Mouse (Mus musculus) liver, embryonic 16.5 days (tissue): ENCODE measurements around the gene Dpagt1. TPM values are rescaled to one million over a fixed set of nuclear protein-coding genes. Genes with fewer than 3 reads are reported as not detected.
A peak's percentile ranks its signal among the peaks of the same experiment; 100 is the strongest.

Experiments used
- ATAC-seq: fragments of 200-750 bp; cut with Nextera tagmentation; 2 replicates; pipeline ENCODE4 v1.8.0; 2017; ENCODE audit warnings: low read depth, mild to moderate bottlenecking, moderate number of reproducible peaks, moderate library complexity
- H3K27ac ChIP-seq: fragments of 300-500 bp; sonication (generic); 2 replicates; pipeline ENCODE4 v1.5.1; 2014; ENCODE audit warnings: mild to moderate bottlenecking, low read length
- H3K27me3 ChIP-seq: fragments of 300-500 bp; sonication (generic); 2 replicates; pipeline ENCODE4 v1.6.1; 2014; ENCODE audit warnings: low read depth, low read length, mixed read lengths; ENCODE audit not compliant: control insufficient read depth, insufficient read depth
- H3K36me3 ChIP-seq: fragments of 300-500 bp; sonication (generic); 2 replicates; pipeline ENCODE4 v1.6.1; 2014; ENCODE audit warnings: mild to moderate bottlenecking; ENCODE audit not compliant: control insufficient read depth, insufficient read depth
- H3K4me1 ChIP-seq: fragments of 300-500 bp; sonication (generic); 2 replicates; pipeline ENCODE4 v1.6.1; 2014; ENCODE audit warnings: low read depth, low read length, mixed read lengths; ENCODE audit not compliant: control insufficient read depth
- H3K4me2 ChIP-seq: fragments of 300-500 bp; sonication (generic); 2 replicates; pipeline ENCODE4 v1.6.1; 2014; ENCODE audit warnings: low read depth, low read length, mixed read lengths
- H3K4me3 ChIP-seq: fragments of 300-500 bp; sonication (generic); 2 replicates; pipeline ENCODE4 v1.5.1; 2014; ENCODE audit warnings: low read depth, mild to moderate bottlenecking, low read length
- H3K9ac ChIP-seq: fragments of 300-500 bp; sonication (generic); 2 replicates; pipeline ENCODE4 v1.6.1; 2014; ENCODE audit warnings: low read depth, low read length
- H3K9me3 ChIP-seq: fragments of 300-500 bp; sonication (generic); replicated peaks from 2 replicates; pipeline ENCODE4 v1.6.1; 2016; ENCODE audit warnings: low read length; ENCODE audit not compliant: control insufficient read depth
- WGBS: fragments of 180-500 bp; shearing (Covaris S2); extraction: QIAGEN DNeasy Blood & Tissue Kit; methylation state at CpG from one replicate; pipeline ENCODE4 v1.1.7; 2014; ENCODE audit not compliant: insufficient replicate concordance; 5-methylcytosine and 5-hydroxymethylcytosine counted together
- polyA plus RNA-seq: library from polyadenylated mRNA; unstranded; fragments of >200 nt; fragmentation: Nextera tagmentation; extraction: Ambion mirVana; gene quantifications from 2 replicates; pipeline ENCODE4 v1.2.1, GENCODE M21; 2015

Gene Dpagt1
- 17.5 and 20.1 TPM in 2 replicates for polyA plus RNA-seq

DNA sequence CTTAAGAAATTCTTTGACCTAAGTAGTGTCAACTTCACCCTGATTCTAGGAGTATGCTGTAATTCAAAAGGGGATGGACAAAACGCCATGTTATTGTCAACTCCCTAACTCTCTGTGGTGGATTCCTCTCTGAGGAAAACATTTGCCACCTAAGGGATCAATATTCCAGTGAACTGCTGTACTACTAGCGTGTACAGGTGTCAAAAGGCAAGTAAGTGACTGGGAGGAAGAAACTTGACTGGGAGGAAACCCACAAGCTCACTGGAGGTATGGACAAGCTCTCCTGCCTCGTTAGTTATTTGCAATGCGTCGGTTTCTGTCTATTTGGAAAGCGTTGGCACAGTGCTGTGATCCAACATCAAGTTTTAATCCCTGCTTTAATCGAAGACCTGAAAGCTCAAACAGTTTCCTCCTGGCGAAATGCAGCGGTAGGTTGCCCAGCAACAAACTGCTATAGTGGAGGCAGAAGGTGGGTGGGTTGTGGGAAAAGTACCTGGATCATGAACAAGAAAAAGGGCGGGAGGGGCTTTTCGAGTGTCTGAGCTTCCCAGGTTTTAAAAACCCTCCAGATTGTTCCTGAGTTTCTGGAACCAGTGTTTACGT, at the start of gene Dpagt1:
TSS of gene Dpagt1 (plus strand) at position 252 of the 603 bp plus-strand sequence.
- peaks cover 21% of the 10 kb centered on the region for H3K4me1 ChIP-seq
- peaks cover 9% of the 10 kb centered on the region; the same call in 1 of the 2 replicates for H3K36me3 ChIP-seq
- peak within 1 kb of the TSS; percentile 86 for H3K9ac ChIP-seq
- no peaks in the 10 kb centered on the region for H3K27me3 ChIP-seq
- peak within 1 kb of the TSS; percentile 84 for H3K4me2 ChIP-seq
- H3K9me3 ChIP-seq: no peaks in the 10 kb centered on the region
- peak within 1 kb of the TSS; percentile 72 for H3K4me3 ChIP-seq
- H3K27ac ChIP-seq: peak within 1 kb of the TSS; percentile 73
- WGBS: 2% methylated on average over 12 of the region's 12 CpGs
- ATAC-seq: no peak

- 63% methylated on average over 5 of the region's 5 CpGs for WGBS
- H3K36me3 ChIP-seq: peaks cover 29% of the 10 kb centered on the region
Measured at GRCm38 (mm10) chr9:44283183-44283582, 42.6 kb upstream of the Dpagt1 start.

GRCm38 (mm10) chr9:44286256-44286850, 39.5 kb upstream of the Dpagt1 start:
- H3K27ac ChIP-seq: peak overlapping the region; percentile 96
- no peaks in the 10 kb centered on the region; the same call in 1 of the 2 replicates for H3K27me3 ChIP-seq
- H3K9me3 ChIP-seq: no peaks in the 10 kb centered on the region
- peaks cover 17% of the 10 kb centered on the region for H3K36me3 ChIP-seq
- peaks cover 34% of the 10 kb centered on the region for H3K4me1 ChIP-seq
- peak overlapping the region; percentile 95 for H3K9ac ChIP-seq
- peak overlapping the region; percentile 88 for H3K4me2 ChIP-seq
- H3K4me3 ChIP-seq: peak overlapping the region; percentile 75
- 9% methylated on average over 6 of the region's 6 CpGs for WGBS
- peak; percentile 56 for ATAC-seq

More at GRCm38 (mm10) chr9:44283183-44283582, 42.6 kb upstream of the Dpagt1 start:
- H3K9ac ChIP-seq: no peak overlapping the region
- H3K9me3 ChIP-seq: no peaks in the 10 kb centered on the region
- H3K4me2 ChIP-seq: no peak overlapping the region
- H3K27me3 ChIP-seq: no peaks in the 10 kb centered on the region; the same call in 1 of the 2 replicates
- peaks cover 19% of the 10 kb centered on the region for H3K4me1 ChIP-seq
- no peak overlapping the region for H3K27ac ChIP-seq
- H3K4me3 ChIP-seq: no peak overlapping the region
- no peak for ATAC-seq

DNA sequence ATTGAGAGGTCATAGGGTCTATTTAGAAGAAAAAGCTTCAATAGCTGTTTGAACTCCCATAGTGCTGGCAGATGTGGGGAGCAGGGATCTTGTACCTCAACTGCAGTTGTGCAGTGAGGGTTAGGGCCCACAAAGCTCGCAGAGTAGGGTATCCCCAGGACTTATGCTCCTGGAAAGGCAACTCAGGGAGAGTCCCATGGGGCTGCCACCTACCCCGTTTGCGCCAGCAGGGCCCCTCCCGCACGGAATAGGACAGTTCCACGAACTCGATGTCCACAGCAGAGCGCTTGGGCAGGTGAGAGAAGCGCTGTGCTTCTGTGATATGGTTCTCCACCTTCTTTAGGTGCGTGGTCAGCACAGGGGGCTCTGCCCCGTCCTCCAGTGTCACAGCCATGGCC, 38.8 kb upstream of the Dpagt1 start:
- 6% methylated on average over 11 of the region's 11 CpGs for WGBS
- no peak for ATAC-seq
- Histone ChIP-seq H3K9me3 (no peaks in the 10 kb centered on the region), H3K9ac (peak overlapping the region; percentile 95), H3K27ac (peak overlapping the region; percentile 96), H3K36me3 (peaks cover 14% of the 10 kb centered on the region), H3K4me1 (peaks cover 34% of the 10 kb centered on the region), H3K27me3 (no peaks in the 10 kb centered on the region; the same call in 1 of the 2 replicates), H3K4me3 (peak overlapping the region; percentile 75), H3K4me2 (peak overlapping the region; percentile 88)

GRCm38 (mm10) chr9:44287401-44288075, 38.3 kb upstream of the Dpagt1 start:
- Histone ChIP-seq H3K9ac (peak overlapping the region; percentile 95), H3K36me3 (peaks cover 14% of the 10 kb centered on the region), H3K4me2 (peak overlapping the region; percentile 88), H3K4me1 (peaks cover 34% of the 10 kb centered on the region), H3K9me3 (no peaks in the 10 kb centered on the region), H3K4me3 (peak overlapping the region; percentile 75), H3K27ac (peak overlapping the region; percentile 96), H3K27me3 (no peaks in the 10 kb centered on the region; the same call in 1 of the 2 replicates)
- ATAC-seq: peak; percentile 28
- WGBS: 2% methylated on average over 47 of the region's 47 CpGs

- ATAC-seq: peak; percentile 85
- H3K36me3 ChIP-seq: peaks cover 22% of the 10 kb centered on the region
- peaks cover 36% of the 10 kb centered on the region for H3K4me1 ChIP-seq
- peak within 1 kb of the TSS; percentile 75 for H3K4me3 ChIP-seq
- peak within 1 kb of the TSS; percentile 95 for H3K9ac ChIP-seq
- 1% methylated on average over 38 of the region's 38 CpGs for WGBS
- H3K4me2 ChIP-seq: peak within 1 kb of the TSS; percentile 88
- H3K27ac ChIP-seq: peak within 1 kb of the TSS; percentile 96
- no peaks in the 10 kb centered on the region; the same call in 1 of the 2 replicates for H3K27me3 ChIP-seq
- no peaks in the 10 kb centered on the region for H3K9me3 ChIP-seq
Measured at GRCm38 (mm10) chr9:44288076-44288958, 37.5 kb upstream of the Dpagt1 start, which contains the start of gene Abcg4. Gene Abcg4, minus strand, starts transcription at chr9:44288615.

- Histone ChIP-seq H3K4me2 (peak overlapping the region; percentile 88), H3K36me3 (peaks cover 27% of the 10 kb centered on the region), H3K4me3 (peak overlapping the region; percentile 75), H3K9ac (peak overlapping the region; percentile 95), H3K9me3 (no peaks in the 10 kb centered on the region), H3K27ac (peak overlapping the region; percentile 96), H3K27me3 (no peaks in the 10 kb centered on the region; the same call in 1 of the 2 replicates), H3K4me1 (peaks cover 36% of the 10 kb centered on the region)
- peak; percentile 40 for ATAC-seq
- WGBS: 5% methylated on average over 11 of the region's 11 CpGs
Measured at GRCm38 (mm10) chr9:44288959-44289291, 36.9 kb upstream of the Dpagt1 start.

GRCm38 (mm10) chr9:44292490-44292889, 33.3 kb upstream of the Dpagt1 start:
- no peak for ATAC-seq
- H3K27ac ChIP-seq: no peak overlapping the region
- H3K36me3 ChIP-seq: peaks cover 47% of the 10 kb centered on the region
- H3K27me3 ChIP-seq: no peaks in the 10 kb centered on the region
- no peaks in the 10 kb centered on the region for H3K9me3 ChIP-seq
- 63% methylated on average over 3 of the region's 3 CpGs for WGBS
- peaks cover 19% of the 10 kb centered on the region for H3K4me1 ChIP-seq
- no peak overlapping the region for H3K4me2 ChIP-seq
- H3K9ac ChIP-seq: no peak overlapping the region
- no peak overlapping the region for H3K4me3 ChIP-seq
